Mouse (Mus musculus): ENCODE measurements around the gene Wasf3.

Wasf3 gene

GRCm38 (mm10) chr5:146384935-146385591, at the start of gene Wasf3:
Wasf3 (plus strand) TSS chr5:146384985.
- peak; percentile 88 for DNase-seq (ENCODE audit: extremely low spot score, low spot score)

GRCm38 (mm10) chr5:146338064-146338463, 46.7 kb upstream of the Wasf3 start:
- DNase-seq (ENCODE audit: extremely low spot score, low spot score), result no peak

- DNase-seq (ENCODE audit: extremely low spot score, low spot score), result no peak
Measured at GRCm38 (mm10) chr5:146340037-146340436, 44.7 kb upstream of the Wasf3 start.

- no peak for DNase-seq (ENCODE audit: extremely low spot score, low spot score)
Measured at GRCm38 (mm10) chr5:146344911-146345686, 39.7 kb upstream of the Wasf3 start.

- DNase-seq (ENCODE audit: extremely low spot score, low spot score), result no peak
Measured at GRCm38 (mm10) chr5:146347081-146347480, 37.7 kb upstream of the Wasf3 start.

GRCm38 (mm10) chr5:146349183-146349582, 35.6 kb upstream of the Wasf3 start:
- DNase-seq (ENCODE audit: extremely low spot score, low spot score), result no peak

- DNase-seq (ENCODE audit: extremely low spot score, low spot score), result no peak
Measured at GRCm38 (mm10) chr5:146350784-146351183, 34.0 kb upstream of the Wasf3 start.

- DNase-seq (ENCODE audit: extremely low spot score, low spot score), result no peak
Measured at GRCm38 (mm10) chr5:146352006-146352405, 32.8 kb upstream of the Wasf3 start.

- DNase-seq (ENCODE audit: extremely low spot score, low spot score), result peak; percentile 28
Measured at GRCm38 (mm10) chr5:146360386-146360785, 24.4 kb upstream of the Wasf3 start.

- no peak for DNase-seq (ENCODE audit: extremely low spot score, low spot score)
Measured at GRCm38 (mm10) chr5:146362711-146363110, 22.1 kb upstream of the Wasf3 start.

GRCm38 (mm10) chr5:146368356-146368755, 16.4 kb upstream of the Wasf3 start:
- no peak for DNase-seq (ENCODE audit: extremely low spot score, low spot score)

GRCm38 (mm10) chr5:146368971-146369370, 15.8 kb upstream of the Wasf3 start:
- no peak for DNase-seq (ENCODE audit: extremely low spot score, low spot score)

GRCm38 (mm10) chr5:146370794-146371193, 14.0 kb upstream of the Wasf3 start:
- no peak for DNase-seq (ENCODE audit: extremely low spot score, low spot score)

- DNase-seq (ENCODE audit: extremely low spot score, low spot score), result no peak
Measured at GRCm38 (mm10) chr5:146373238-146373637, 11.5 kb upstream of the Wasf3 start.

GRCm38 (mm10) chr5:146376601-146377000, 8.2 kb upstream of the Wasf3 start:
- DNase-seq (ENCODE audit: extremely low spot score, low spot score), result peak; percentile 29

- no peak for DNase-seq (ENCODE audit: extremely low spot score, low spot score)
Measured at GRCm38 (mm10) chr5:146380041-146380440, 4.7 kb upstream of the Wasf3 start.

- no peak for DNase-seq (ENCODE audit: extremely low spot score, low spot score)
Measured at GRCm38 (mm10) chr5:146382268-146382667, 2.5 kb upstream of the Wasf3 start.

- no peak for DNase-seq (ENCODE audit: extremely low spot score, low spot score)
Measured at GRCm38 (mm10) chr5:146383401-146383800, 1.4 kb upstream of the Wasf3 start.

GRCm38 (mm10) chr5:146385989-146386388, 1.2 kb downstream of the Wasf3 start:
- DNase-seq (ENCODE audit: extremely low spot score, low spot score), result peak; percentile 47

GRCm38 (mm10) chr5:146386906-146387305, 2.1 kb downstream of the Wasf3 start:
- DNase-seq (ENCODE audit: extremely low spot score, low spot score), result no peak

- no peak for DNase-seq (ENCODE audit: extremely low spot score, low spot score)
Measured at GRCm38 (mm10) chr5:146394563-146394962, 9.8 kb downstream of the Wasf3 start.

GRCm38 (mm10) chr5:146397253-146397652, 12.5 kb downstream of the Wasf3 start:
- no peak for DNase-seq (ENCODE audit: extremely low spot score, low spot score)
